Mouse (Mus musculus) midbrain, embryonic 10.5 days (tissue): ENCODE data around the gene Srarp. TPM values are rescaled to one million over a fixed set of nuclear protein-coding genes. Genes with fewer than 3 reads are reported as not detected.

Source experiments
- DNase-seq: peaks from one replicate; pipeline ENCODE4 v3.0.0-alpha.2; 2017; ENCODE audit warnings: low spot score
- H3K27ac ChIP-seq: fragments of 300-500 bp; sonication (generic); replicated peaks from 2 replicates; pipeline ENCODE4 v1.5.1; 2016; ENCODE audit warnings: mild to moderate bottlenecking
- H3K27me3 ChIP-seq: fragments of 300-500 bp; sonication (generic); 2 replicates; pipeline ENCODE4 v1.6.1; 2016; ENCODE audit warnings: low read depth, mild to moderate bottlenecking; ENCODE audit not compliant: poor library complexity, severe bottlenecking
- H3K36me3 ChIP-seq: fragments of 300-500 bp; sonication (generic); 2 replicates; pipeline ENCODE4 v1.6.1; 2016; ENCODE audit warnings: mild to moderate bottlenecking, moderate library complexity
- H3K4me1 ChIP-seq: fragments of 300-500 bp; sonication (generic); 2 replicates; pipeline ENCODE4 v1.6.1; 2016
- H3K4me3 ChIP-seq: fragments of 300-500 bp; sonication (generic); 2 replicates; pipeline ENCODE4 v1.5.1; 2016; ENCODE audit warnings: mild to moderate bottlenecking, moderate library complexity
- H3K9me3 ChIP-seq: fragments of 300-500 bp; sonication (generic); replicated peaks from 2 replicates; pipeline ENCODE4 v1.6.1; 2016; ENCODE audit warnings: mild to moderate bottlenecking
- WGBS: fragments of 180-500 bp; shearing (Covaris S2); methylation state at CpG from one replicate; pipeline ENCODE4 v1.1.7; 2016; 5-methylcytosine and 5-hydroxymethylcytosine counted together
- polyA plus RNA-seq: library from polyadenylated mRNA; unstranded; fragments of >200 nt; fragmentation: Nextera tagmentation; extraction: Ambion mirVana; gene quantifications from 2 replicates; pipeline ENCODE4 v1.2.1, GENCODE M21; 2016

Gene Srarp
- polyA plus RNA-seq, 1 experiment from 2014 or later, result not detected

DNA sequence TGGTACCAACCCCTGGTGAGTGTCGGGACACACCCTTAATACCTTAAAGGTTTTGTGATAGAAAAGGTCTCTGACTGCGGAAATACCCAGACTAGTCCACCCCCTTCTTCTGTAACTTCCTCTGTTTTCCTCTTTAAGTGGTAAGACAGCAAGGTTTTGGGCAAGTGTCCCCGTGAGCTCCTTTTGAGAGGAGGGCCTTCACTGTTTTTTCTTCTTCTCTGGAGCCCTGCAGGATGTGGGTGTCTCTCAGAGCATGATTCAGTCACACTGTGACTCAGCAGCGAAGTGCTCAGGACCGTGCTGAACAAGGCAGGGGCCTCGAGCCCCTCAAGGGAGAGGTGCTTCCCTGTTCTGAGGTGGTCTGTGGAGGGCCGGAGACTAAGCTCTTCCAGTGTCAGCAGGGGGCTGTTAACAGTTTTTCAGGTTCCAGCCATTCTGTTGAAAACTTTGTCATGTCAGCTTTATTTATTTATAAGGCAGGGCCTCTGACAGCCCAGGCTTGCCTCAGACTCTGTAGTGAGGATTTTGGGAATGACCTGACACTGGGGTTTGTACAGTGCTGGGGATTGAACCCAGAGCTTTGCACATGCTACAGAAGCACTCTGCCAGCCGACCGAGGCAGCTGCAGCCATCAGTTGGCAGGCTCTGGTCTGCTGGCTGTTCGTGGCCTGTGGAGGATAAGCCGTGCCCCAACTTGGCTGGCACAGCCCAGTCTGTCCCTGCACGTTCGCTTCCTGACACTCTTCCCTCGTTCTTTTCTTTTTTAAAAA is 18.9 kb upstream of the Srarp start:
- peaks cover 23% of the 10 kb centered on the region for H3K4me1 ChIP-seq
- no peak overlapping the region for H3K27ac ChIP-seq
- H3K9me3 ChIP-seq, result no peaks in the 10 kb centered on the region
- 83% methylated on average over 14 of the region's 14 CpGs for WGBS
- no peaks in the 10 kb centered on the region for H3K27me3 ChIP-seq
- H3K4me3 ChIP-seq, result no peak overlapping the region
- H3K36me3 ChIP-seq, result peaks cover 82% of the 10 kb centered on the region
- no peak for DNase-seq

DNA sequence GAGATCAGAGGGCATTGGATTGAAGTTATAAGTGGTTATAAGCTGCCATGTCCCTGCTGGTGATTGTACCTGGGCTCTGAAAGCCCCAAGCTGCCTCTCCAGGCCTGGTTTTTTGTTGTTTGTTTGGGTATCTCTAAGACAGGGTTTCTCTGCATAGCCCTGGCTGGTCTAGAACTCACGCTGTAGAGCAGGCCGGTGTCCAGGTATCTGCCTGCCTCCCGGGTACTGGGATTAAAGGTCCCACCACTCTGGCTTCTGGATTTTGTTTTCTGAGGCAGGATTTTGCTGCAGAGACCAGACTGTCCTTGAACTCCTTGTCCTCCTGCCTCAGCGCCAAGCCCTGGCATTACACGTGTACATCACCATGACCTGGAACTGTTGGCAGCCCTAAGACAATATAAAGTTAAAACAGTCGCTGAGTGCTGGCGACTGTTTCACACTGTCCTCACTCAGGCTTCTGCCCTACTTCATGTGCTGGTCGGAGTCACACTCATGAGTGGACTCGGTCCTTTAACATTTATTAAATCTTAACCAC is 16.1 kb upstream of the Srarp start:
- WGBS, result 94% methylated on average over 9 of the region's 9 CpGs
- Histone ChIP-seq H3K27ac (no peak overlapping the region), H3K4me1 (0 out of 2 replicates have a peak, but pooled peaks cover 4% of the 10 kb centered on the region), H3K36me3 (peaks cover 97% of the 10 kb centered on the region), H3K4me3 (no peak overlapping the region), H3K9me3 (no peaks in the 10 kb centered on the region), H3K27me3 (no peaks in the 10 kb centered on the region)
- DNase-seq, result no peak

DNA sequence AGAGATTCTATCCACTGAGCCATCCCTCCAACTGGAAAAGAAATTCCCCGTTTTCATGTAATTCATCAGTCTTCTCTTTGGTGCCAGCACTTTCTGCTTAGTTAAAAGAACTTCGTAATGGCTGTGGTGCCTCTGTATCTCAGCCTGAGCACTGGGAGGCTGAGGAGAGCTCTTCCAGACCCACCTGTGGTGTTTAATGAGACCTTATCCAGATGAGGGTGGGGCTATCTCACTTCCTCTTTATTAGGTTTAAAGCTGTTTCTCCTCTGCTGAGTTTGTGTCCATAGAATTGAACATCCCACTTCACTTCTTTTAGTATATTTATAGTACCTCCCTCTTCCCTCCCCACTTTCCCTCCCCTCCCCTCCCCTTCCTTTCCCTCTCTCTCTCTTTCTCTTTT is 15.3 kb upstream of the Srarp start:
- H3K36me3 ChIP-seq, result peaks cover 99% of the 10 kb centered on the region
- no peaks in the 10 kb centered on the region for H3K9me3 ChIP-seq

DNA sequence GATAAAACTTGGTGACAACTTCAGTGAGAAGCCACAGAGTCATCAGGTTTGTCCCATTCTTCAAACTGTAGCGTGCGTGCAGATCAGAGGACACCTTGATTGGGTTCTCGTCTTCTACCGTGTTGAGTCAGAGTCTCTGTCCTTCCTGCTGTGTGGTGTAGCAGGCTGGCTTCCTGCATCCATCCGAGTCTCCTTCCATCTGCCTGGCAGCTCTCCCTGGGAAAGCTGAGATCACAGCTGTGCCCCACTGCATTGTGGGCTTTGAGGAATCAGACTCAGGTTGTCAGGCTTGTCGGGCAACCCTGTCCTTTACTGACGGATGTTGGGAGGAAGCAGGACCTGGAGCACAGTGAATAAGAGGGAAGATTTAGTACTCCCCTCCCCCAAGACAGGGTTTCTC is 10.3 kb upstream of the Srarp start:
- peaks cover 51% of the 10 kb centered on the region for H3K36me3 ChIP-seq
- 0 out of 2 replicates have a peak overlapping the region, but pooled peaks have one; percentile 97 for H3K4me3 ChIP-seq
- 81% methylated on average over 7 of the region's 7 CpGs for WGBS
- H3K27ac ChIP-seq, result no peak overlapping the region
- DNase-seq, result no peak
- H3K27me3 ChIP-seq, result no peaks in the 10 kb centered on the region
- no peaks in the 10 kb centered on the region for H3K9me3 ChIP-seq
- peaks cover 25% of the 10 kb centered on the region for H3K4me1 ChIP-seq

More for the DNA sequence above, 15.3 kb upstream of the Srarp start:
- DNase-seq, result no peak
- H3K4me3 ChIP-seq, result no peak overlapping the region
- WGBS, result 85% methylated on average over 2 of the region's 2 CpGs
- no peaks in the 10 kb centered on the region for H3K27me3 ChIP-seq
- no peak overlapping the region for H3K27ac ChIP-seq
- H3K4me1 ChIP-seq, result peaks cover 8% of the 10 kb centered on the region

DNA sequence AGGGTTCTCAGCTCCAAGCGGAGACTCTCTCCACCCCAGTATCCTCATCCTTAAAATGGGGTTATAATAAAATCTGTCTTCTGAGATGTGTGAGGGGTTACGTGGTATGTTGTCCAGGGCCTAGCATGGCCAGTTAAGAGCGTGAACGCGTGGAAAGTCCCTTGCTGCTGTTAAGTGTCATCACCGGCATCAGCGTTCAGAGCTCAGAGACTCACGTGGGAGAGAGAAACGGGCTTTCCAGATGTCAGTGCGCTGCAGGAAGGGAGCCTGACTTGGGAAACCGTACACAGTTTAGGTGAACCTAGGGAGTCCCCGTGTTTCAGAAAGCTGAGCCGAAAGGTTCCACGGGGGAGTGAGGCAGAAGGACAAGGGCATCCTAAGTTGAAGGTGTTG is 9.4 kb upstream of the Srarp start:
- H3K9me3 ChIP-seq, result no peaks in the 10 kb centered on the region
- peak overlapping the region; percentile 96 for H3K27ac ChIP-seq
- H3K36me3 ChIP-seq, result peaks cover 42% of the 10 kb centered on the region
- peak overlapping the region; percentile 97 for H3K4me3 ChIP-seq
- DNase-seq, result no peak
- 23% methylated on average over 14 of the region's 14 CpGs for WGBS
- no peaks in the 10 kb centered on the region for H3K27me3 ChIP-seq
- H3K4me1 ChIP-seq, result peaks cover 27% of the 10 kb centered on the region

DNA sequence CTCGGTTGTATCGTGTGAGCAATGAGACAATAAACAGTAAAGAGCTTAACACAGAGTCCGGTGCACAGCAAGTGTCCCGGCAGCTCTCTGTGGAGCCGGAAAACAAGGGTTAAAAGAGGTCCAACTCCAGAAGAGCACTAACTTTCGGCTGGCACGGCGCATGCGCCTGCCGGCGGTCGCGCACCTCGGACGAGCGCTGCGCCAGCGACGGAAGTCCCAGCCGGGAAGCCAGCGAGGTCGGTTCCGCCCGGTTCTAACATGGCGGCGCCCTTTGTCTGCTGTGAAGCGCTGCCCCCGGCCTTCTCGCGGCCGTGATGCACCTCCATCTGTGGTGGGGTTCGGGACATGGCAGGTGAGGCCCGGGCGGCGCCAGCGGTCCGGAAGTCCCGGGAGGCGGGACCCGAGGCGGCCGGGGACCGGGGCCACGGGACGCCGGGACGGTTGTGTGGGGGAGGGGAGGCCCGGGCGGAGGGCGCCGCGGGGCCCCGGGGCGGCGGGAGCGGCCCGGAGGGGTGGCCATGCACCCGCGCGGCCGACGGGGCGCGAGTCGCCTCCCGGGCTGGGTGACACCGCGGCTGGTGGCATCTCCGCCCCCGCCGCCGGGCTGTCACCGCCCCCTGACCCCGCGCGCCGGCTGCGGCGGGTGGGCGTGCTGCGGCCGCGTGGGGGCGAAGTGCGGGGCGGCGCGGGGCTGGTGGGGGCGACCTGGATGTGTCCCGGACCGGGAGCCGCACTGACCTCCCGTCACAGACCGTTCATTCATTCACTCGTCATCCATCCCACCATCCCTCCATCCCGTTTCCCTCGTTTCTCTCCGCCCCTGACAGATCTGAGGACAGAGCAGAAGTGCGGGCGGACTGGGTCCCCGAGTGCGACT is 8.8 kb upstream of the Srarp start, which contains the start of gene Zbtb17:
Gene Zbtb17 (plus strand): TSS at position 204 of the 877 bp plus-strand sequence.
- Histone ChIP-seq H3K27ac (peak within 1 kb of the TSS; percentile 96), H3K27me3 (no peaks in the 10 kb centered on the region), H3K36me3 (peaks cover 36% of the 10 kb centered on the region), H3K4me3 (peak within 1 kb of the TSS; percentile 97), H3K9me3 (no peaks in the 10 kb centered on the region), H3K4me1 (peaks cover 27% of the 10 kb centered on the region)
- WGBS, result under 1% methylated on average over 98 of the region's 102 CpGs
- peak; percentile 91 for DNase-seq

DNA sequence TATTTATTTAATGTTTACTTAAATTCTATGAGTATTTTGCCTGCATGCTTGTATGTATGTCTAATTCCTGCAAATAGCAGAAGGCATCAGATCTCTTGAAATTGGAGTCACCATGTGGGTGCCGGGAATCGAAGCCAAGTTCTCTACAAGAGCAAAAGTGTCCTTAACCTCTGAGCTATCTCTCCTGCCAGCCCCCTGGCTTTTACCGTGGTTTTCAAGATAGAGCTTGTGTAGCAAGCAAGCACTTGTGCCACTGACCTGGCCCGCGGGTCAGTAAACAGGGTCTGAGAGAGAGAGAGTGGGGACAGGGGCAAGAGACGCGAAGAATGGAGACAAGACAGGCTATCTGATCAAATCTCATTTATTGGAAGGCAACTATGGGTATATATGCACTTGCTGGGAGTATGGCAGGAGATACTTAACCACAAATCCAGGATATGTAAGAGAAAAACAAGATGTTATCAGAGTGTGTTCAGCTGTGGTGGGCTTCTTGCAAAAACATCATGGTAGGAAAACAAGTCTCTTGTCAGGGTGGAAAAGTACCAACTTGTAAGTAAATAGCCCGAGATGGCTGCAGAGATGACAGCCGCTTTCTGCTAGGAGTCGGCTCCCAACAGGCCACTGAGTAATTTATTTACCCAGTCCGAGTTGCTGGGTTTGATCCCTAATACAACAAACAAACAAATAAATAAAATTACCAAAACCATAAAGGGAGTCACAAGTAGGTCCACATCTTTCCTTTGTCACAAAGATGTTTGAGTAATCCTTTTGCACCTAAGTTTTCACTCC is 7.9 kb upstream of the Srarp start:
- Histone ChIP-seq H3K9me3 (no peaks in the 10 kb centered on the region), H3K4me1 (peaks cover 27% of the 10 kb centered on the region), H3K27me3 (no peaks in the 10 kb centered on the region), H3K36me3 (peaks cover 28% of the 10 kb centered on the region), H3K27ac (peak overlapping the region; percentile 96), H3K4me3 (peak overlapping the region; percentile 97)
- WGBS, result 46% methylated on average over 11 of the region's 11 CpGs
- DNase-seq, result no peak

DNA sequence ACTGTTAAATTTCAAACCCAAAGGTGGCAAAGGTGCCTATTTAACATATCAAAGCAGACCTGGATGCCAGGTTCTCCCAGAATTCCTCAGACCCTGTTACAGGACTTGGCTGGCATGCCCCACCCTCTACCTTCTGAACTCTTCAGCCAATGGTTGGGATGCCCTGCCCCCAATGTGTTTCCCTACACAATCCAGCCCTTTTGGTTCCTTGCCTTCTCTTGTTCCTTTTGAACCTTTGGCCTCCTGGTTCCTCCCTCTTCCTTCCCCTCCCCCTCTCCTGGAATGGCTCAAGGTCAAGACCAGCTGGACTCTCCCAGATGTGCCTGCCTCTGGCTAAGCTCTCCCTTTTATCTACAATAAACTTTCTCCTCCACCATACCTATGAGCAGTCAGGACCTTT is 5.0 kb upstream of the Srarp start:
- H3K27ac ChIP-seq, result no peak overlapping the region
- H3K4me1 ChIP-seq, result peaks cover 20% of the 10 kb centered on the region
- no peak for DNase-seq
- no peaks in the 10 kb centered on the region for H3K9me3 ChIP-seq
- H3K36me3 ChIP-seq, result no peaks in the 10 kb centered on the region
- no peaks in the 10 kb centered on the region for H3K27me3 ChIP-seq
- no peak overlapping the region for H3K4me3 ChIP-seq

DNA sequence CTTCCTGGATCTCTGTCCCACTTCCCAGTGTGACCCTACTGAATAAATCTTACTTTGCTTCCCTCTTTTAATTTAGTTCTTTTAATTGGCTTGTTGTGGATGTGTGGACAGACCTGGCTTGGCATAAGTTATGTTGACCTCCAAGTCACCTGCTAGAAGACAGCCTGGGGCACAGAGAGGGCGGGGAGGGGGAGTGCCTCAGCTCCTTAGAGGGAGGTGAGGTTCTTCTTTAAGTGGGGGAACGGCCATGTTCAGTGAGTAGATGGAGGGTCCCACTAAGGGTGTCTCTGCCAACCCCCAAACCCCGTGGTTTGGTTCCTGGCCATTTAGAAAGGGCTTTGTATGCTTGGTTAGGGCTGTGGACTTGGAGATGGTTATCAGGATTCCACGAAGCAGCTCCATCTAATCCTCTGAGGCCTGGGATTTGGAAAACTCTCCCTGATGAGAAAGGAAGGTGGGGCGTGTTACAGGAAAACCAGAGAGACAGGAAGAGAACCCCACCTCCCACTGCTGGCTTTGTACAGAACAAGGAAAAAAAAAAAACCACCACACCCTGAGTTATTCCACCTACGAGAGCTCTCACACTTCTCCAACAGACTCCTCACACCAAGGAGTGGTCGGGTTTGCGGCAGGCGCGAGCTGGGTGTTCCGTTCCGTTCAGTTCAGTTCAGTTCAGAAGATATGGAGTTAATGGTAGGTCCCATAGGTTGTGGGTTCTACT is 3.3 kb upstream of the Srarp start:
- H3K36me3 ChIP-seq, result no peaks in the 10 kb centered on the region
- H3K4me3 ChIP-seq, result no peak overlapping the region
- 85% methylated on average over 12 of the region's 12 CpGs for WGBS
- peaks cover 10% of the 10 kb centered on the region for H3K4me1 ChIP-seq
- DNase-seq, result no peak
- no peaks in the 10 kb centered on the region for H3K9me3 ChIP-seq
- H3K27ac ChIP-seq, result no peak overlapping the region
- H3K27me3 ChIP-seq, result no peaks in the 10 kb centered on the region

DNA sequence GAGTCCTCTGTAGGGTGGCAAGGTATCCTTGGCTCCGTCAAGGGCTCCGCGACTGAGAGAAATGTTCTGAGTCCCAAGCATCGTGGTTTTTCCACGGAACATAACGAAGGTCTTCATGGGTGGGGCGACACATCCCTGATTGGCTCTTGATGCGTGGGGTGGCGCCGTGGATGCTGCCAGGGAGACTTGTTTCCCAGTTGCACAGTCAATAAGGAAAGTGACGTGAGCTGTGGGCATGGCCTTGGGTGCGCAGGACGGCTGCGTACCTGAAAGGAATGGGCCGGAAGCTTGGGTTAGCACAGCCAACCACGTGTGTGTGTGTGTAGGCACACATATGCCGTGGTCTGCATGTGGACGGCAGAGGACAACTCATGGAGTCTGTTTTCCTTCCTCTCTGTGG is 2.7 kb downstream of the Srarp start:
- Histone ChIP-seq H3K4me3 (no peak overlapping the region), H3K9me3 (no peaks in the 10 kb centered on the region), H3K27ac (no peak overlapping the region), H3K27me3 (0 out of 2 replicates have a peak, but pooled peaks cover 2% of the 10 kb centered on the region), H3K36me3 (no peaks in the 10 kb centered on the region), H3K4me1 (no peaks in the 10 kb centered on the region)
- no peak for DNase-seq
- WGBS, result 85% methylated on average over 18 of the region's 18 CpGs

DNA sequence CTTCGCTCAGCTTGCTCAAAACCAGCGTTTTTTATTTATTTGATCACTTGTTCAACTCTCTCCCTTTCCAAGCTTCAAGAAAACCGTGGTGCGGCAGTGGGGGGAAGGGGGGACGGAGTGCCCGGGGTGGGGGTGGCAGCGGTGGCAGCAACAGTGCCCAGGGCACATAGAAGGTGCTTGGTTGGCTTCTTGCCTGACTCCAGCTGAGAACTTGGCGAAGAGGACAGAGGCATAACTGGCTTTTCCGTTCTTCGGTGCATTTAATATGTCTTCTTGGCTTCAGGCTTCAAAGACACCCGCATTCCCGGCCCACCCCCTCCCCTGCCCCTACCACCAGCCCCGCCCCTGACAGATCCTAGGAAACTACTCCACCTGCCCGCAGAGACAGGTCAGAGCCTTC is 3.2 kb downstream of the Srarp start:
- no peak overlapping the region for H3K4me3 ChIP-seq
- H3K9me3 ChIP-seq, result no peaks in the 10 kb centered on the region
- H3K36me3 ChIP-seq, result no peaks in the 10 kb centered on the region
- 76% methylated on average over 14 of the region's 14 CpGs for WGBS
- peaks cover 8% of the 10 kb centered on the region for H3K27me3 ChIP-seq
- H3K27ac ChIP-seq, result no peak overlapping the region
- no peaks in the 10 kb centered on the region for H3K4me1 ChIP-seq
- no peak for DNase-seq

DNA sequence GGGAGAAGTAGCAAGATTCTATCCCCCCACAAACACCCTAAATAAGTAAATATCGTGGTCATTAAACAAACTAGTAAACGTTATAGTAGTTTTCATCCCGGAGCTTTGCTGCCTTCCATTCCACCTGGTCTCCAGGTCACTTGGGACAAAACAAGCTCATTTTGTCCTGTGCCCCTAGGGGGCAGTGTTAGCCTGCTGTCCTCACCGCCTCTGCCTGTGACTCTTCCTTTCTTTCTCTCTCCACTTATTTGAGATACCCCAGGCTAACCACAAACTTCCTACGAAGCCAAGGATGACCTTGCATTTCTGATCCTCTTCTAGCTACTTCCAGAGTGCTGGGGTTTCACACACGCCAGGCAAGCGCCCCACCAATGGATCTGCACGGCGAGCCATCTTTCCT is 4.9 kb downstream of the Srarp start:
- DNase-seq, result peak; percentile 62
- Histone ChIP-seq H3K9me3 (no peaks in the 10 kb centered on the region), H3K27ac (no peak overlapping the region), H3K36me3 (no peaks in the 10 kb centered on the region), H3K27me3 (peaks cover 24% of the 10 kb centered on the region), H3K4me1 (peaks cover 6% of the 10 kb centered on the region), H3K4me3 (no peak overlapping the region)
- WGBS, result 49% methylated on average over 9 of the region's 9 CpGs
